Mouse (Mus musculus): ENCODE results near the gene Atrnl1. TPM values are rescaled to one million over a fixed set of nuclear protein-coding genes. Genes with fewer than 3 reads are reported as not detected.
A peak's percentile ranks its signal among the peaks of the same experiment; 100 is the strongest.

The Atrnl1 gene
- polyA plus RNA-seq, 1 experiment, result 4.2 TPM

DNA sequence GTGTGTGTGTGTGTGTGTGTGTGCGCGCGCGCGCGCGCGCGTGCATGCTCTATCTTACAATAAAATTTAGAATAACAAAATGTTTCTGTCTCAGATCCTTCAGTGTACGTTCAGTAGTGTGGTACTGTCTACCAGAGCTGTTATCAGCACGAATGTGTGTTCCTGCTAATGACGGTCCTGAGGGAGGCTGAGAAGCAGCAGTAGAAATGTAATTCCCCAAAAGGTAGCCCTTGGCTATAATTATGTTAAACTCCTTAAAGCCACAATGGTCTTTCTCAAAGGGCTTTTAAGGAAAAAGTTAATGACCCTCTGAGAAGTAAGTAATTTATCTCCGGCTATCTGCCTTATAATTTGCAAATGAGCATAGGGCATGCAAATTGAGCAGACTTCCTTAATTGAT is 441.1 kb downstream of the Atrnl1 start:
- WGBS, result 91% methylated on average over 13 of the region's 13 CpGs
- H3K4me3 ChIP-seq (replicated peaks; ENCODE audit: control insufficient read depth, low read depth, low read length), result no peak overlapping the region
- TF ChIP-seq CTCF (IDR thresholded peaks at IDR 0.05; ENCODE audit: control insufficient read depth, insufficient read depth, low read length) (no peak), POLR2A (IDR thresholded peaks at IDR 0.05; ENCODE audit: borderline replicate concordance, control insufficient read depth, low read depth, low read length) (no peak)
- H3K27ac ChIP-seq (ENCODE audit: control insufficient read depth, insufficient read depth, low read depth, low read length, poor library complexity), result no peak overlapping the region
- no peaks in the 10 kb centered on the region for H3K4me1 ChIP-seq (ENCODE audit: control insufficient read depth, insufficient read depth, low read length)

DNA sequence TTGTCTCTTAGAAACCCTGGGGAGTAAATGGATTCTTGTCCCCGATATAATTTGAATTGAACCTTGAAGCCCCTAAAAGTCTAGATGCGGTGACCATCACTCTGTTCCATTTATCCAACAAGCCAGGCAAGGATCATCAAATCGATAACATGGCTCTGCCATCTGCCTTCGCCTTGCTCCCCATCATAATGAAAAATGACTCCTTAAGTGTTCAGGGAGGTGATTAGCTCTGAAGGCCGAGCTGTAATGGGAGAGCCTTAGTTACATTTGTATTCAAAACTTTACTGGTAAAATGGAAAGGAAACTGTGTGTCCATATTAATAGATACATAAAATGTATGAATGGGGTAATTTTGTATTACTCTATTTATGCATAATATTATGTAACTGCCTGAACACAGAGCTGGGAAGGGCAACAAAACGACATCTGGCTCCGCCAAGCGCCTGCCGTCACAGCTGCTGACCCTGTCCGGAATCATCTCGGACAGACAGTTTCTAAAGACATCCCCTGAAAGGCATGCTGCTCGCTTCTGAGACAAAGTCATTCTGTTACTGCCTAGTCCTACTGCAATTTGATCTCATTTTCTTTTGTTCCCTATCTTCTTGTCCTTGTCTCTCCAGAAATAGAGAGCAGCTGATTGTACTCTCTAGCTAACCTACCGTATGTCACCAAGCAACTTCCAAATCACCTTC is 441.8 kb downstream of the Atrnl1 start:
- Histone ChIP-seq H3K4me1 (ENCODE audit: control insufficient read depth, insufficient read depth, low read length) (no peaks in the 10 kb centered on the region), H3K4me3 (replicated peaks; ENCODE audit: control insufficient read depth, low read depth, low read length) (no peak overlapping the region), H3K27ac (ENCODE audit: control insufficient read depth, insufficient read depth, low read depth, low read length, poor library complexity) (no peak overlapping the region)
- WGBS, result 88% methylated on average over 13 of the region's 13 CpGs
- TF ChIP-seq POLR2A (IDR thresholded peaks at IDR 0.05; ENCODE audit: borderline replicate concordance, control insufficient read depth, low read depth, low read length) (no peak), CTCF (IDR thresholded peaks at IDR 0.05; ENCODE audit: control insufficient read depth, insufficient read depth, low read length) (no peak)

DNA sequence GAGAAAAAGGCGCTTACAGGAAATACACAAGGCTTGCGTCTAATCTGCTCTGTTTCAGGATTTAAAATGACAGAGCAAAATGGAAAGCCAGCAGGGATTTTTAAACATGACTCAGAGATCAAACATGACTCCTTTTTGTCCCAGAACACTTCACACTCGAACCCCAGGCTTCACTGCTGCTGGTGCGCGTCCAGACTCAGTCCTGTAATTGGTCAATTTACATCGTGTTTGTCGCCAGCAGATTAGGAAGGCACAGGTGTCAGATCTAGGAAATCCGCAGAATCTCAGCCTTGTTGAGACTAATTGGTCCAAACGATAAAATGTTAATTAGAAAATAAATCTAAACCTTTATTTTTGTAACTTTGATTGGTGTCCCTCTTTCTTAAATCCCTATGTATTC is 448.9 kb downstream of the Atrnl1 start:
- WGBS, result 67% methylated on average over 9 of the region's 9 CpGs
- TF ChIP-seq CTCF (IDR thresholded peaks at IDR 0.05; ENCODE audit: control insufficient read depth, insufficient read depth, low read length), result no peak
- TF ChIP-seq POLR2A (IDR thresholded peaks at IDR 0.05; ENCODE audit: borderline replicate concordance, control insufficient read depth, low read depth, low read length), result no peak
- H3K27ac ChIP-seq (ENCODE audit: control insufficient read depth, insufficient read depth, low read depth, low read length, poor library complexity), result no peak overlapping the region
- H3K4me1 ChIP-seq (ENCODE audit: control insufficient read depth, insufficient read depth, low read length), result no peaks in the 10 kb centered on the region
- H3K4me3 ChIP-seq (replicated peaks; ENCODE audit: control insufficient read depth, low read depth, low read length), result no peak overlapping the region

DNA sequence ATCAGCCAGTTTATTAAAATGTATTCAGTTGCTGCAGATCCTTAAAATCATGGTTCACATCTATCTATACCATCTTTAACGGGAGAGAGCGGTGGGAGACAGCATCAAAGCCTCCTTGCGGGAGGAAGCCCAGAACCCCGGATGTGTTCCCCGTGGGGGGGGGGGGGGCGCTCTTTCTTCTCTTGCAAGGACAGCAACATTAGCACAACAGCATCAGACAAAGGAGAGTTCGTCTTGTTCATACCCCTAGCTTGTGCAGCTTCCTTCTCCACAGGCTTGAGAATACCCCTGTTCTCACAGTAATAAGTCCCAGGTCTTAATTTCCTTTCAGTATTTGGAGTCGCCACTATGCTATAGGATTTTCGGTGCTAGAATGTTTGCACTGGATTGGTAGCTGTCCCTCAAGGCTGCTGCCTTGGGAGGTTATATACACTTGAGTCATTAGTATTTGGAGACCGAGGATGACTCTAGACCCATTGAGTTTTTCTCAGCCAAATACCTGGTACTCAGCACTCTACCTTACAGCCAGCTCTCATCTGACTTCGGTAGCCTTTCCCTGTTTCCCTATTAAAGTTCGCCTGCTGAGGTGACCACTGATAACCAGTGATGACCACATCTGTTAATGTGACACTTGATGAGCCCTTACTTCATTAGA is 449.5 kb downstream of the Atrnl1 start:
- Histone ChIP-seq H3K4me1 (ENCODE audit: control insufficient read depth, insufficient read depth, low read length) (no peaks in the 10 kb centered on the region), H3K27ac (ENCODE audit: control insufficient read depth, insufficient read depth, low read depth, low read length, poor library complexity) (no peak overlapping the region), H3K4me3 (replicated peaks; ENCODE audit: control insufficient read depth, low read depth, low read length) (no peak overlapping the region)
- 70% methylated on average over 12 of the region's 12 CpGs for WGBS
- TF ChIP-seq CTCF (IDR thresholded peaks at IDR 0.05; ENCODE audit: control insufficient read depth, insufficient read depth, low read length) (no peak), POLR2A (IDR thresholded peaks at IDR 0.05; ENCODE audit: borderline replicate concordance, control insufficient read depth, low read depth, low read length) (no peak)

DNA sequence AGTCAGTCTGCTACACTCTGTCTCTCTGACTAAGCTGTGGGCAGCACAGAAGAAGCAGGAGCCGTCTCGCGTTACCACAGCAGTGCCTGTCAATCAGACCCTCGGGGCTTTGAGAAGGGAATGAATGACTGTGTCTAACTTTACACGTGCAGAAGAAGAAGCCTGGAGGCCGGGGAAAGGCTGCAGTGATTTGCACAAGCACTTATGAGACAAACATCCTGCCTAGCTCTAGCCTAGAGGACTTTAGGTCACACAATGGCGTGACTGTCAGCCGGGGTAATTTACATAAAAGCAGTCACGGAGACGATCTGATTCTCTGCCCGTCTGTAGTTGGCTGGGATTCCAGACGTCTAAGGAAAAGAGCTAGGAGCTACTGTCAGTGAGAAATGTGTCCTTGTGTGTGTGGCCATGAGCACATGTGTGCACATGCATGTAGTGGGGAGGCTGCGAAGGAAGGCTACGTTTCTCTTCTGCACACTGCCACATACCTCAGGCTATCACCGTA is 450.1 kb downstream of the Atrnl1 start:
- Histone ChIP-seq H3K4me1 (ENCODE audit: control insufficient read depth, insufficient read depth, low read length) (no peaks in the 10 kb centered on the region), H3K27ac (ENCODE audit: control insufficient read depth, insufficient read depth, low read depth, low read length, poor library complexity) (no peak overlapping the region), H3K4me3 (replicated peaks; ENCODE audit: control insufficient read depth, low read depth, low read length) (no peak overlapping the region)
- no peak for TF ChIP-seq CTCF (IDR thresholded peaks at IDR 0.05; ENCODE audit: control insufficient read depth, insufficient read depth, low read length)
- no peak for TF ChIP-seq POLR2A (IDR thresholded peaks at IDR 0.05; ENCODE audit: borderline replicate concordance, control insufficient read depth, low read depth, low read length)
- WGBS, result 71% methylated on average over 15 of the region's 15 CpGs

DNA sequence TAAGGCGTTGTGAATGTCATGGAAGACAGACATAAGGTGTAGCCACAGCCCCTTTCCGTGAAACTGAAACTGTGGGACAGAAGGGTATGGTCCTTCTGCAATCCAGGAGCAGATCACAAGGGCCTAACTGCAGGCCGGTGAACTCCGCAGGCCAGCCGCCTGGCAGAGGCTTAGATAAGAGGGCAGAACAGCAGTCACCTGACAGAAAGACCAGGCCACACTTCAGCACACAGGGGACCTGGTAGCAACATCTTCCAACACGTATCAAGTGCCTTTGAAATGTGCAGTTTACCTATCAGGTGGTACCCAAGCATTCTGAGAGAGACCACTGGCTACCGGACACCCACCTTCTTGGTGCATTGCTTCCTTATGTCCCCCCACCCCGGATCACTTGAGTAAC is 451.1 kb downstream of the Atrnl1 start:
- TF ChIP-seq POLR2A (IDR thresholded peaks at IDR 0.05; ENCODE audit: borderline replicate concordance, control insufficient read depth, low read depth, low read length) (no peak), CTCF (IDR thresholded peaks at IDR 0.05; ENCODE audit: control insufficient read depth, insufficient read depth, low read length) (no peak)
- Histone ChIP-seq H3K4me3 (replicated peaks; ENCODE audit: control insufficient read depth, low read depth, low read length) (no peak overlapping the region), H3K27ac (ENCODE audit: control insufficient read depth, insufficient read depth, low read depth, low read length, poor library complexity) (no peak overlapping the region), H3K4me1 (ENCODE audit: control insufficient read depth, insufficient read depth, low read length) (no peaks in the 10 kb centered on the region)
- WGBS, result 85% methylated on average over 8 of the region's 8 CpGs

DNA sequence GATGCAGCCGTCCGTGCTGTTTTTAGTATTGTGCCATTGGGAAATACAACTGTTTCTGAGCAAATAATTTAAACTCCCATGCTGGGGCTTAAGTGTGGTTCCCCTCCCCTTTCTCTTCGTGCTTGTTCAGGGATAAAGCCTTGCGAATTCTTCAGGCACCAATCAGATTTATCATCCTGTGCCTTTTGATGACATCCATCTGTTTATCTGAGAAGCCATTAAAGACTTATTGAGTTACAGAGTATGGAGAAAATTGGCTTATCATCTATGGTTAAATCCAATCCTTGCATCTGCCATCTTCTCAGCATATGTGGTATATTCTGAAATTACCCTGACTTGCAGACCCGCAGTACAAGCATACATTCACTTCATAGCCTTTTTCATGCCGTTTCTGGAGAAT is 452.7 kb downstream of the Atrnl1 start:
- Histone ChIP-seq H3K27ac (ENCODE audit: control insufficient read depth, insufficient read depth, low read depth, low read length, poor library complexity) (no peak overlapping the region), H3K4me3 (replicated peaks; ENCODE audit: control insufficient read depth, low read depth, low read length) (no peak overlapping the region), H3K4me1 (ENCODE audit: control insufficient read depth, insufficient read depth, low read length) (no peaks in the 10 kb centered on the region)
- 75% methylated on average over 6 of the region's 6 CpGs for WGBS
- TF ChIP-seq POLR2A (IDR thresholded peaks at IDR 0.05; ENCODE audit: borderline replicate concordance, control insufficient read depth, low read depth, low read length) (no peak), CTCF (IDR thresholded peaks at IDR 0.05; ENCODE audit: control insufficient read depth, insufficient read depth, low read length) (no peak)

DNA sequence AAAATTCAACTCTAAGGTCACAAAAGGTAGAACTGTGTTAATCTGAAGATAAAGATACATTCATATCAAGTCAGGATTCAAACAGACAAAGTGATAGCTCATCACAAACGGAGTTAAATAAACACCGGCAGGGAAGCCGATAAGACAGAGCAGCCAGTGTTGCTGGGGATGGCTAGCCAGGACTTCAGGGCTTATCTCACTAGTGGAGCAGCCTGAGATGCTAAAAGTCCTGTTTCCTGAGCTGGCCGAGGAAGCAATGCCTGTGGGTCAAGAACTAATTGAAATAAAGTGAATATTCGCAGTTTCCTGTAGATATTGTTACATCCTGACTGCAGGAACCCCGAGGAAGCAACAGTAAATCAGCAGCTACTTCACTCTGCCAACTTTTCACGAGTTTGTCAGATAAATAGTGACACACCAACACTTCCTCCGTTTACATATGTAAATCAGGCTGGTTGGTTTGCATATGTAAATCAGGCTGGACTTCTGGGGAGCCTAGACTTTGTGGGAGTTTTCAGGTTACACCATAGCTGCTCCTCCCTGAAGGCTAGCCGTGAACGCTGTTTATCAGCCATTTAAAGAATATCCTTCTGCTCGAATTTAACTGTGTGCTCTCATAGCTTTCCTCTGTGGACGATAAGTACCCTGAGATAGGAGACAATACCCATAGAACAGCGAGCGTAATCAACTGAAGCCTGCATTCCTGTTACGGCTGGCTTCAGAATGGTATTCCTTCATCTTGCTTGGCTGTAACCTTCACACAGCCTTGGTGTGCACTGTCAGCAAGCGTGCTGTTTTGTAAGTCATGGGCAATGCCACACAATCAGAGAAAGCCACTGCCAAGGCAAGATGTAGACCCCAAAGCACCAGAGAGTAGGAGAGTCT is 453.5 kb downstream of the Atrnl1 start:
- no peak for TF ChIP-seq CTCF (IDR thresholded peaks at IDR 0.05; ENCODE audit: control insufficient read depth, insufficient read depth, low read length)
- no peak for TF ChIP-seq POLR2A (IDR thresholded peaks at IDR 0.05; ENCODE audit: borderline replicate concordance, control insufficient read depth, low read depth, low read length)
- H3K4me1 ChIP-seq (ENCODE audit: control insufficient read depth, insufficient read depth, low read length), result no peaks in the 10 kb centered on the region
- WGBS, result 28% methylated on average over 16 of the region's 16 CpGs
- H3K27ac ChIP-seq (ENCODE audit: control insufficient read depth, insufficient read depth, low read depth, low read length, poor library complexity), result peak overlapping the region; percentile 49; the same call in 1 of the 2 replicates
- no peak overlapping the region for H3K4me3 ChIP-seq (replicated peaks; ENCODE audit: control insufficient read depth, low read depth, low read length)

All from bone marrow, adult 2 months (tissue).